Mouse (Mus musculus) retina, adult 2 months (tissue): ENCODE measurements around the gene Gm5797.
"Not testable (repeated sequence)": the region's sequence is repeated elsewhere in the genome, so short reads cannot be mapped to it uniquely, and the experiment has no call there.

Source experiments
- DNase-seq: peaks from one replicate; pipeline ENCODE4 v3.0.0-alpha.2; 2012; ENCODE audit warnings: low read depth, low spot score

The Gm5797 gene

DNA sequence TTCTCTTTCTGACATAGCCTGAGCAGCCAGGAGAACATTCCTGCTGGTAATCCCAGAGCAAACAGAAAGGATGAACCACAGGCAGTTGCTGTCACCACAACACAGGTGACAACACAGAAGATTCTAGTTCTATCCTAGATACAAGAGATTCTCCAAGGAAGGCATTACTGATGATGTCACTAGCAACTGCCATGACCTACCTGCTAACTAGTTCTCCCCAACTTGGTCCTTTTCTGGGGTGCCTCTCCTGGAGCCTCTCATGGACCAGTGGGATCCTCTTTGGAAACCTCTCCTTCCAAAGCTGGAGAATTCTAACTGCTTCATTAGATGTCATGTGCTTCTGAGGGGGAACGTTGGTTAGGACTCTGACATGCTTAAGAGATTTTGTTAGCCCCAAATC is at the start of gene Gm5797:
Gm5797 (minus strand) TSS at position 101 of the 400 bp plus-strand sequence.
- not testable (repeated sequence) for DNase-seq

- DNase-seq: not testable (repeated sequence)
Observed at GRCm38 (mm10) chr14:7365034-7365433, 32.8 kb upstream of the Gm5797 start, which contains the start of gene Gm8374. Gm8374 (minus strand) TSS chr14:7365134.

DNA sequence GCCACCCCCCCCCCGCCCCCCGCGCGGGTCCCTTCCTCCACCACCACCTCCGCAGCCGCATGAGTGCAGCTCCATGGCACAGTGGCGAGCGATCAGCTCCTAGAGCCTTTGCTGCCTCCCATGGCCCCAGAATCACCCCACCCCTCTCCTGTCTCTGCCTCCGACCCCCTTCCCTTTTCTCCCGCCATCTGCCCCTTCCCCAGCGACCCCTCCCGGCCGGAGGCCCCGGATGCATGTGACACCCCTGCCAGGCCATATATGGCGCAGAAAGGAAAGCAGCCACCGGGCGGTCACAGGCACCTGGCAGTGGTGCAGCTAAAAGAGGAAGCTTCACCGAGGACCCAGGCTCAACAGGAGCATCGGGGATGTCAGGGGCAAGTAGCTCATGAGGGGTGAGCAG is 17.1 kb downstream of the Gm5797 start:
- DNase-seq: not testable (repeated sequence)

DNA sequence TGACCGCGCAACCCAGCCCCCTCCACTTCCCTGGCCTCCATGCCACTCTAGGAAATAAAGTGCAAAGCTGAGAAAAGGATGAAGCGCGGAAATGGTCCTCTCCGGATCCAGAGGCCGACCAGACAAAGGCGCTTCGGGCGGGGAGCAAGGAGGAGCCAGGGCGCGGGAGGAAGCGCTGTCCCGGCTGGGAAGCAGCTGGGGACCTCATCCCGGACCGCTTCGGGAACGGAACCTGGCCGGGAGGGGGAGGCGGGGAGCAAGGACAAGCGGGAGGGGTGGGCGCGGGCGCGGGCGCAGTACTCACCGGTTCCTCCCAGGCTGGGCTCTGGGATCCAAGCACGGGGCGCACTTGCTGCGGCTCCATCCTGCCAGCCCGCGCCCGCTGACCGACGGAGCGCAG is 17.5 kb downstream of the Gm5797 start, which contains the start of gene Gm3739:
Gm3739 (minus strand) TSS at position 389 of the 400 bp plus-strand sequence.
- DNase-seq: not testable (repeated sequence)
